ENCODE assay signal across 20 mouse cellular contexts in the genomic region with DNA sequence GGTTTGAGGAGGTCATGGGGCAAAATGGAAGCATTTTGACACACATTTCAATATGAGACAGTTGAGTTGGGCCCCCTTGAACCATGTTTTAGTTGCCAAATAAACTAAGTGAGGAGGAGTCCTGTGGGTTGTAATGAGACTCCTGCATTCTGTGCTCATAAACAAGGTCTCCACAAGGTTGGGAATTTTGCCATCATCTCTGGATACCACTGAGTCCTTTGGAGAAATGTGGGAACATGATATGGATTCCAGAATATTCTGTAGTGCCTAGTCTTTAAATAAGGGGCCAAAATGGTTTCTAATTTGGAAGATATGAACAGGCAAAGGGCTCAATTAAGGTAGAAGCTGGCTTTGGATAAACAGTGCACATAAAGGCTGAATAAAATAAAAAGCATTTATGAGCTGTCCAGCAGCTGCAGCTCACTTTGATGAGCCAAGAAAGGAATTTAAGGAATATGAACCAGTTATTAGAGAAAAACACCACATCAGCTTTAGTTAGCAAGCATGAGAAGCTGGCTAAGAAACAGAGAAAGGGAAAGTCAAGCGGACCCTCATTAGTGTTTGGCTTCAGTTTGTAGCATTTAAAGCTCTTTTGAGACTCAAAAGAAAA.
"Had no signal": no experiment of that assay in that cellular context is flagged by ENCODE, and none has a peak within 500 bp of the region (broad histone marks: within the 10 kb centered on the region; RNA-seq: fewer than 3 reads in every experiment).

No protein-coding gene starts in this region.

- DNase-seq: kidney, adult 8-10 months; kidney, postnatal 36 days; layer of hippocampus, postnatal 36 days; liver, embryonic 13.5 days; lung, adult 2 months; lung, postnatal 36 days; retina, postnatal 1 day; right cerebral cortex, postnatal 25 days; spleen, adult 18-20 months; thymus, postnatal 25 days had no signal

- ATAC-seq: lung, postnatal 0 days; midbrain, embryonic 13.5 days; midbrain, embryonic 16.5 days had no signal

- H3K4me1 ChIP-seq: liver, embryonic 13.5 days; megakaryocyte, embryonic 14.5 days; midbrain, embryonic 10.5 days; midbrain, embryonic 13.5 days; neural tube, embryonic 13.5 days; stomach, embryonic 15.5 days had no signal

- H3K27me3 ChIP-seq: limb, embryonic 12.5 days; liver, embryonic 13.5 days; midbrain, embryonic 13.5 days; neural tube, embryonic 13.5 days; stomach, embryonic 15.5 days had no signal

- H3K4me2 ChIP-seq: limb, embryonic 12.5 days; liver, embryonic 13.5 days; midbrain, embryonic 13.5 days; neural tube, embryonic 13.5 days; stomach, embryonic 15.5 days had no signal

- H3K9ac ChIP-seq: limb, embryonic 12.5 days; liver, embryonic 13.5 days; midbrain, embryonic 13.5 days; neural tube, embryonic 13.5 days; stomach, embryonic 15.5 days had no signal

- H3K36me3 ChIP-seq: limb, embryonic 12.5 days; liver, embryonic 13.5 days; midbrain, embryonic 10.5 days; midbrain, embryonic 13.5 days; neural tube, embryonic 13.5 days; stomach, embryonic 15.5 days had no signal

- H3K27ac ChIP-seq: left cerebral cortex, adult 2 months; limb, embryonic 12.5 days; liver, embryonic 13.5 days; midbrain, embryonic 10.5 days; midbrain, embryonic 13.5 days; neural tube, embryonic 13.5 days; stomach, embryonic 15.5 days had no signal

- H3K4me3 ChIP-seq: left cerebral cortex, adult 2 months; limb, embryonic 12.5 days; liver, embryonic 13.5 days; megakaryocyte, embryonic 14.5 days; midbrain, embryonic 10.5 days; midbrain, embryonic 13.5 days; myocyte; neural tube, embryonic 13.5 days; stomach, embryonic 15.5 days had no signal

- H3K9me3 ChIP-seq: limb, embryonic 12.5 days; liver, embryonic 13.5 days; megakaryocyte, embryonic 14.5 days; midbrain, embryonic 10.5 days; midbrain, embryonic 13.5 days; neural tube, embryonic 13.5 days; stomach, embryonic 15.5 days had no signal
